Mouse (Mus musculus) heart, adult 8-10 months (tissue): ENCODE data around the gene Fam229b. TPM values are rescaled to one million over a fixed set of nuclear protein-coding genes. Genes with fewer than 3 reads are reported as not detected.

ENCODE experiments used
- DNase-seq: peaks from one replicate; pipeline ENCODE4 v3.0.0; 2022; ENCODE audit warnings: low spot score
- total RNA-seq, 4 experiments: library from RNA; stranded (reverse); gene quantifications; 2 replicates each; pipeline ENCODE4 v1.2.4; 2022

Gene Fam229b
- 10 to 100 TPM in 2 of 4 experiments, 1 to 10 TPM in 2; 6.2 to 10.7 (median 9.3) TPM for total RNA-seq

DNA sequence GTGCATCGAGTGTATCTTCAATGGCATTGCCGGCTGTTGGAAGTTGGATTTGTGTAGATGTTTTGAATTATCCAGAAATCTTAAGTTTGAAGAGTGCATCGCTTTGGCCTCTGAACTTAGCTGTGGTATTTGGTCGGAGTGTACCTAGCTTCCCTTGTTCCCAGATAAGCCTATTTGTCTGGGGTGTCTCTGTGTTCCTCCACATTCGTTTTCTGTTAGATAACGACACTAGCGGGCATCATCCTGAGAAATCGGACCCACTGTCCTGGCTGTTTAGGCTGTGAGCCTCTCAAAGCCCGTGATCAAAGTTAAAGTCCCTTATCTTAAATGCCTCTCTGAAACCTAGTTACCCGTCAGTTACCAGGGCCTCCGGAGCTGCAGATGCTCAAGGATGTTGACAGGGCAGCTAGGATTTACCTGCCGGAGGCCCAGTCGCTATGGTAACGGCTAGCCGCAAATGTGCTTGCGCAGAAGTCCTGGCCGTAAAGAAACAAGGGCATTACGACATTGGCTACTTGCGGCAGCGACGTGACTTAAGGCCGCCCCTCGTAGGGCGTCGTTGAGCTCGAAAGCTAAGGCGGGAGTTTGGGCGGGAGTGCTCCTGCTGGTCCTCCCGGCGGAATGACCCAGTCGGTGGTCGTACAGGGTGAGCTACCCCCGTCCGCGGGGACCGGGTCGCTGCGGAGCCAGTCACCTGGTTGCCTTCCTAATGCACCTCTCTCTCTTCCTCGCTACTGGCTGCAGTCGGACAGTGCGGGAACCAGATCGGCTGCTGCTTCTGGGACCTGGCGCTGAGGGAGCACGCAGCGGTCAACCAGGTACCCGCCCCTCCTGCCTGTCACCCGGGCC lies at the start of gene Fam229b, which contains the start of gene Tube1:
Gene Fam229b (minus strand): TSS at position 453 of the 849 bp plus-strand sequence.
Gene Tube1 (plus strand): TSS at position 515 of the 849 bp plus-strand sequence.
- peak; percentile 87 for DNase-seq

DNA sequence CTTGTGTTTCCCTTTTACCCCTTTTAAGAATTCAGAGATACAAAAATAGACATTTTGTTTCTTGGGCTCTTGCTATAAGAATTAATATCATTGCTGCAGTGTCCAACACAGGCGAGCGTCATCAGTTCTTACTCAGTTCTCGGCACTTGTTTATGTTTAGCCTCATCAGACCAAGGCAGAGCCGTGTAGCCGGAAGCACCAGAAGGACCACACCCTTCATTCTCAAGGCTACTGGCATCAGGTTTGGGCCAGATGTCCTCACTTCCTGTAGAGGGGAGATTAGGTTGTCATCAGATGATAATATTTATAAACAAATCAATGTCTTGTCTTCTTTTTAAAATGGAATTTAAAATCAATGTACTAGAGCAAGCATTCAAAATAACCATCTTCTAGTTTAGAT lies 43.3 kb upstream of the Fam229b start:
- DNase-seq: peak; percentile 9

DNA sequence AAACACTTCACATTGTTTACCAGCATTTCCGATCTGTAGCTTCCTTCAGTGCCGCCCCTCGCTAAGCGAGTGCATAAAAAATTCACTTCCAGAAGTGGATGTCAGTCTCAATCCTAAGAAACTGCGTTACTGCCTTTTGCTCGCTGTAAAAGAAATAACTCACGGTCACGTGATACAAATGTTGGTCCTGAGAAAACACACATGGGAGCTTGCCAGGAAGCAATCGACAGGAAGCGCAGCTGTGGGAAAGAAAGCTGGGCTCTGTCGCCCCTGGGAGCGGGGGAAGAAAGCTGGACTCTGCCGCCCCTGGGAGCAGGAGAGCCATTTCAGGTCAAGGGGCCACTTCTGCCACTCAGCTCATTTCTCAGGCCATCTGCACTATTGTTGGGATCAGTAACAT lies 39.4 kb upstream of the Fam229b start:
- DNase-seq: peak; percentile 58

DNA sequence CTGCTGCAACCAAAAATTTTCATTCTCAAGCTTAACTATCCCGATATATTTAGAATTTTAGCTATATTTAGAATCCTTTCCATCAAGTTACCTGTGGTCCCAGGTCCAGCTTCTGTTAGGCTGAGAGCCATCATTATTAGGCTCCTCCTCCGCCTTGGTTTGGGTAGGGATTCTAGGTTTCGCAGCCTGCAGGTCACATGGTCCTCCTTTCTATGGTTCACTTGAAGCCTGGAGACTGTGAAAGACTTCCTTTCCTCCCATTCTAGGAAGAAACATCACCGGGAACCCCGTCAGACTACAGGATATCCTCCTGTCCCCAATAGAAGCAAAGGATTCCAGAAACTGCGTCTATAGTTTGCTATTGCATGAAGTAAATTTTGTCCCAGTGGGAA lies 38.8 kb upstream of the Fam229b start:
- peak; percentile 39 for DNase-seq

DNA sequence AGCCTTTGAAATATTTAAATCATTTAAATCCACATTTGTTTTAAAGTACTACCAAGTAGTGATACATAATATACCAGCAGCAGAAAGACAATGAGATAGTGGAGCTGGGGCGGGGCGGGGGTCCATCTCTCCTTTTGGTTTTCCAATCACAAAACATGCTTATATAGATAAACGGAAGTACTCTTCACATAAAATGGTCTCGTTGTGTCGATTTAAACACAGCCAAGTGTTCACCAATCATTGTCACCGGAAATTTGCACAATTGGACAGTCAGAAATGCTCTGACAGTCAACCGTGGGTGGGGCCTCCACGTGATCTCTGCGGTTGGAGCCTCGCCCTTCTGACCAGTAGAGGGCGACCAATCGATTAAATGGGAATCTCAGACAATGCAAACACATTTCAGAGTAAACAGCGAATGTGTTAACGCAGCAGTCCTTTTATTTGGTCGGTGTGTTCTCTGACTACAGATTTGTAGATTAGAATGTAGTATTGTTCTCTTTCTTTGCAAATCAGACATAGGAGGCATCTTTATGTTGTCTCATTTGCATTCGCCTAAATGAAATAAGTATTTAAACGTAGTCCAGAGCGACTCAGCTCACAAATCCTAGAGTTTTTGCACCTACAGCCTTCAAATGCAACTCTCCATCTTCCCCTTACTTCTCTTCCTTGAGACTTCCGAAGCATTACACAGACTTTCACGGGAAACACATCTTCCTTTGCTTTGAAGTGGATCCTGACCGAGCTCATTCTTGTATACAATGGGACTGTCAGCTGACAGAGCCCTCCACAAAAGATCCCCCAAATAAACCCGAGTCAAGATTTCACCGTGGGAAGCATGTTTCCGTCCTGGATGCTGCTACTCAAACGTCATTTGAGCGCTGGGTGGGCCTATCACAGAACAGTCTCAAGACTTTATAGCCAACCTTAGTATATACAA lies 38.2 kb upstream of the Fam229b start:
- peak; percentile 92 for DNase-seq

DNA sequence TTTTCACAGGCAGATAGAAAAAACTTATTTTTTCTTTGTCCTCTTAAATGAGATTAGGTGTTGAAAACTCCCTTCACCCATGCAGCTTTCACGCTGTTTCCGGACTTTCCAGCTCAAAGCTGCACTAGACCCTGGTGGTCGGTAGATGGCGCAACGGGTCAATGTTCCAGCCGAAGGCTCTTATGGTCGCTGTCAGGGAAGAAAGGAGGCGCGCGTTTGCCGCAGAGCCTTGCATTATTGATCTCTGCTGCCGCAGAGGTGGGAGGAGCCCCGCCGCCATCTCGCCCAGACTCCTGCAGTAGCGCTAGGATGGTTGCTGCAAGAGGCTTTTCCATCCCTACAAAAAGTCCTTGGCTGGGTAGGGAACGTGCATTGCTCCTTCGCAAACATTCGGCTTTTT lies 37.4 kb upstream of the Fam229b start:
- DNase-seq: peak; percentile 90

DNA sequence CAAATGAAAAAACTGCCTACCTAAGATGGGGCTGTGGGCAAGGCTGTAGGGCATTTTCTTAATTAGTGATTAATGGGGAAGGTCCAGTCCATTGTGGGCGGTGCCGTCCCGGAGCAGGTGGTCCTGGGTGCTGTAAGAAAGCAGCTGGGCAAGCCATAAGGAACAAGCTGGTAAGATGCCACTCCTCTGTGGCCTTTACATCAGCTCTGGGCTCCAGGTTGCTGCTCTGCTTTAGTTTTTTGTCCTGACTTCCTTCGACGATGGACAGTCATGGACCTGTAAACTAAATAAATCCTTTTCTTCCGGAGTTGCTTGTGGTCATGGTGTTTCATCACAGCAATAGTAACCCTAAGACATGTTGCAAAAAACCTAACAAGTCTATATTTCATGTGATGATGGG lies 37.0 kb upstream of the Fam229b start:
- DNase-seq: peak; percentile 15

DNA sequence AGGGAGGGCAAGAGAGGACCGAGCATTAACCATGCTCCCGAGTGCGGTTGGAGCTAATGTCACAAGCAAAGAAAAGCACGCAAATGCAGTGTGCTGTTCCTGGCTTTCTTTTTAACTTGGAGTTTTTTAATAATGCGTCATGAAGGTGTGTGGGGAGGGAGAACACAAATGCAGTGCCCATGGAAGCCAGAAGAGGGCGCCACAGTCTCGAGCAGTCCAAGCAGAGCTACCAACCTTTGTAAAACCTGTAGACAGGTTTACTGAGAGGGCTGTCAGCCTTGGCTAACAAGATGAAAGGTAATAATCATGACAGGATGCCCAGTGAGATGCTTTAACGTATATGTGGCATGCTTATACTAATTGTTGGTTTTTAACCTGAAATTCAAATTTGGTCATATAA lies 36.5 kb upstream of the Fam229b start:
- DNase-seq: peak; percentile 50

DNA sequence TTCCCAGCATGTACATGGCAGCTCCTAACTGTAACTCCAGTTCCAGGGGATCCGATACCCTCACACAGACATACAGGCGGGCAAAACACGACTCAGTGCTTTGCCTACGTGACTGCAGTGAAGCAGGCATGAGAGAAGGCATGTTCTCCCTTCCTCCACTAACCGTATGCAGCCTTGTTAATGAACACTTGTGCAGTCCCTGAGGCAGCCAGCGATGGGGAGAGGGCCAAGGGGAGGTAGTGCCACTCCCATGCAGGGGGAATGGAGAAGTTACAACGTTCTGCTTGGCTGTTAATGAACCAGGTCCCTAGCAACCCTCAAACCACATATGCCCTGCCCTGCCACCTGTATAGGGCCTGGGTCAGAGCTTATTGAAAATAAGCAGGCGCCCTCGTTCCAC lies 35.9 kb upstream of the Fam229b start:
- no peak for DNase-seq

DNA sequence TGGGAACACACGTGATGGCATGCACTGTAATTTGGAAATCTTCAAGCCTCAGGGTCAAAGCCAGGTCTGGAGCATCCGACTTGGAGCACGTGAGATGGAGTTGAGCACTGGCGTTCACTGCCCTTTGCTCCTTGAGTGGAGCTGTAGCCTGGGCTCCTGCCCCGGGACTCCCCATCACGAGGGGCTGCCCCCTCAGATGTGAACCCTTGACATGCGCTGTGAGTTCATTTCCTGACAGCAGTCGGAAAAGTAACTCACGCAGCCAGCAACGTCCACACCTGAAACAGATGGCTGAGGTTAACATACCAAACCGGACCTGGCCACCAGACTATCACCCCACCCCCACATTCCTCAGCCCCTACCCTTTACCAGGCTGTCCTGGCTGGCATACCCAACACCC lies 33.9 kb upstream of the Fam229b start:
- DNase-seq: no peak

DNA sequence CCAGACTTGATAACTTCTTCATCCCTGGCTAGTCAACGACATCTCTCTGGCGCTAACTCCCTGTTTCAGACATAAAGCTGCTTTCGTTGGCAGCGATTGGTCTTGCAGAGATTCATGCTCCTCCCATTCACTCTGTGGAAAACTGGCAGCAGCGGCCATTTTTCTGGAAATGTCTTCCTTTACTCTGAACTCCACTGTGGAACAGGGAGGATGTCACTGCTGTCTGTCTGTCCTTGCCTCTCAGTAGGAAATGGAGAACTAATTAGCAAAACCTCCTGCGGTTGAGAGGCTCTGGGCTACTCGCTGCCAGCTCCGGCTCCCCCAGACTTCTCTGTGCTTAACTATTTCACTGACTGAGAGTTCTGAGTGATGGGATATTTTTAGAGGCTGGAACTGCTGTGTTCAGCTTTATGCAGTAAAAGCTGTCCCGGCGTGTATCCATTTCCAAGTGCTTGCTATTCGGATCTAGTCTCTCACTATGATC lies 32.0 kb upstream of the Fam229b start:
- no peak for DNase-seq

DNA sequence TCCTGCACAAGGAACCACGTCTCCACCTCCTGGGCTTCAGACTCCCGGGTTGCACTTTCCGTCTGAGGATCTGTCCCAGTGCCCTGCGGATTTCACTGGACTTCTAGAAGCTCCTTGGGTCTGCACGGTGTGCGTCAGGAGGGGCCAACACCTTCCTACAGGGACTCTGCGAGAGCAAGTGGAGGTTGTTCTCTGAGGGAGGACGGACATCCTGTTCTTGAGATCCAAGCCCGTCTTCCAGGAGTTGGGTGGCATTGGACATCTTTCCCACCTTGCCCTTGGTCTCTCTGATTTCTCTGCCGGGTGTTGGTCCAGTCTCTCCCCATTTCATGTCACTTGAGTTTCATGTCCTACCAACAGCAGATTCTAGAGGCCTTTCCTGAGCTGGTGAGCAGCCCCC lies 30.0 kb upstream of the Fam229b start, which contains the start of gene Ccn6:
Gene Ccn6 (minus strand): TSS at position 101 of the 400 bp plus-strand sequence.
- DNase-seq: no peak

DNA sequence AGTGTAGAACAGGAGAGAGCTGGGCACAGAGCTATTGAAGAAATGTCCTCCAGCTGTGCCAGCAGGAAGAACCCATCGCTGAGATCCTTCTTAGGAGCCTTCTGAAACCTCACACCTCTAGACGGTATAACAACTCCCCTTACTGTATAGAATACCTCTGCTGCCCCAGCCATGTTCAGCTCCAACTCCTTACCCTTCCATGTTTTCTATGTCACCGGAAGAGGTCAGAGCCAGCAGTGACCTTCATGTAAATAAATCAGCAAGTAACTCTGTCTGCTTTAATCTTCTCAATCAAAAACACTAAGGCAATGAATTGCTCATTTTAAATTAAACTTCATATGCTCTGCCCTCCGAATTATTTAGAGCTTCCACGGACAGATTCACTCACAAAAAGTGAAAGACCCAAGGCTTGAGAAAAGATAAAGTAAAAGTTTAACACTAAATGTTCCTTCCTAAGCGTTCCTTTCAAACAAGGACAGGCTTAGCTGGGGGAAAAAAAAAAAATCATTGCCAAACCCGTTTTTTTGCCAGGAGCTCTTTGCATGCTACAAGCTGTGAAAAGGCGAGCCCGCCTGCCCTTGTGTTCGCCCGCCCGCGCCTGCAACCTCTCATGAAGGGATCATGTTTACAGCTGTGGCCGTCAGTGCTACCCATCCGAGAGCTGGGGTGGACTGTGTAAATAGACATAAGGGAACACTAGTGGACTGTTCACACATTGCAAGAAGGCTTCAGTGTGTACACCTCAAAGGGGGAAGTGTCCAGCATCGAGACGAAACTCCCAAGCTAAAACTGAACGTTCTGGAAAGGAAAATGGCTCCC lies 29.2 kb upstream of the Fam229b start:
- DNase-seq: no peak

DNA sequence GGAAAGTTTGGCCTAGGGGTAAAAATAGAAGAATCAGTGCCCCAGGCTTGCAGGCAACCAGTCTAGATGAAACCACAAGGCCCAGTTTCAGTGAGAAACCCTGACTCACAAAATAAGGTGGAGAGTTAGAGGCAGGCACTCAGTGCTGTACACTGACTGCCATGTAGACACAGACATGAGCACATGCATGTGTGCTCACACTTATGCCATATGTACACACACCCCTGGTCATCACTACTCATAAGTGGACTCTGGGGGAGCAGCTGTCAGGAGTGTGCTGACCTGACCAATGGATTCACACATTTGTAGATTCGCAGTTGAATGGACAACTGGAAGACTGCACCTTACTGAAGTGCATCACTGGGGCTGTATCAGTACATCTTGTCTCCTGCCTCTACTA lies 27.7 kb upstream of the Fam229b start:
- no peak for DNase-seq

DNA sequence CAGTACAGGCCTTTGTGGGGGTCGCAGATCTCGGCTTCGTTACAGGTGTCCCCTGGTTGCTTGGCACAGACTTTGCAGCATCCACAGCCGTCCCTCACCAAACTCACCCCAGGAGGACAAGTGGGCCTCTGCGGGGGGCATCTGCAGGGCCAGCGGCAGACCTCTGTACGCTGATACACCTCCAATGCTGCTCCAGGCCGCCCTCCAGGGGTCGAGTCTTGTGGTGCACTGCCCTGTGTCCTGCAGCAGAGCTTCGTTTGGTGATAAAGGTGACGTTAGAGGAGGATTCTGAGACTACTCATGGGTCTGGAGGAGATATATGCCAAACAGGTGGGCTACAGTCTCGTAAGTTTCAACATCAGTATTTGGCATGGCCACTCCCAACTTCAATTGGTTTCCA lies 24.6 kb upstream of the Fam229b start:
- DNase-seq: no peak

DNA sequence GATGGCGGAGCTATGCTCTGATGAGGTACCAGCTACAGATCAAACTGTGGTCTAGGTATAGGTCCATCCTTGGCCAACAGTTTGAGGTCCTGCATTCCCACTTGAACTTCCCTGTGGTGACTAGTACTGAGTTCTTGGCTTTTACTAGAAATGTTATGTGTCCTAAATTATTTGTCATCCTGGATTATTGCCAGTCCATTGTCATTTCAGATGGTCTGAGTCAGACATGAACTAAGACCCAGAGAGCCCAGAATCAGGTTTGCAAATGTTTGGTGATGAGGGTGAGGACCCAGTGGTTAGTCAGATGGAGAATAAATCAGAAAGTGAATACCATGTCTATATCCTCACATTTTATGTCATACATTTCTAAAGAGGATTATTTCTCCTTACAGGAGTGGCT lies 23.6 kb upstream of the Fam229b start:
- DNase-seq: no peak

DNA sequence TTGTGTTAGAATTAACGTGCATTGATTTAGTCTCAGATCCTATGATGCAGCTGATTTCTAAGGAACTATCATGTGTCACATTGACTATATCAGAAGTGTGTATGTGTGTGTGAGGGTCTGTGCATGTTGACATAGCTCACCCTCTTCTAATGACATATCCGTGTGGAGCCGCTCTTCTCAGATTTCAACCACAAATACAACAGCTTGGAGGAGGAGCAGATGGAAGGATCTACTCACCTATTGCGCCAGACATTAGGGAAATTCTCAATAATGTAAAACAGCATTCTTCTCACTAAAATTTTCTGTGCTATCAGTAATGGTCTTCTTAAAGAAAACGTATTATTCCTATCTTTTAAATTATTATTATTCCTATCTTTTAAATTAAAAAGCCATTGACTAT lies 23.0 kb upstream of the Fam229b start:
- no peak for DNase-seq

DNA sequence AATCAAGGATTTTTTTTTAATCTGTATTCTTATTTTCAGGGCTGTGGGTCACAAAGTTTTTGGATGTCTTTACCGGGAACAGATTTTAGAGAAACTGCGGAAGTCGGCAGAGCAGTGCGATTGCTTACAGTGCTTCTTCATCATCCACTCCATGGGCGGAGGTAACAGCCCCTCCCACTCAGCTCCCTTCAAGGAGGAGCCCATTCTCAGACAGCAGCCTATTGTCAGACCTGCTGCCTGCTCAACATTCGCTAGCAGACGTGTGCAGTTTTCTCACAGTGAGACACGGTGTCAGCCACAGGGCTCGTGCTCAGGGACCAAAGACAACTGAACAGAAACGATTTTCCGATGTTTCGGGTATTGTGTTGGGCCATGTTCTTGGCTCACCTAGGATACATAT lies 8.5 kb upstream of the Fam229b start:
- no peak for DNase-seq

DNA sequence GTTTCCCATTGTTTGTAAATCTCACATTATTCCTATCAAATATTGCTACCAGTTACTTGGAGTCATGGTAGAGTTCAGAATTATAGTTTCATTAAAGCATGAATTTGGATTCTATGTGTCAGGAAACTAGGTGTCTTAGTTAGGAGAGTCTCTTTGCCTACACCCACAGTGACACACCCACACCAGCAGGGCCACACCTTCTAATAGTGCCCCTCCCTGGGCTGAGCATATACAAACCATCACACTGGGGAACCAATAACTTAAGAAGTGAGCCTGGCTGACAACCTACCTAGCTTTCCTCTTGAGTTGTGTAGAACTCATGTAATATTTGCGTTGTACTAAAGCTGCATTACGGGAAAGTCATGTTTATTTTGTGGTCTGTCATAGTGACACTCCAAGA lies 7.7 kb upstream of the Fam229b start:
- no peak for DNase-seq

DNA sequence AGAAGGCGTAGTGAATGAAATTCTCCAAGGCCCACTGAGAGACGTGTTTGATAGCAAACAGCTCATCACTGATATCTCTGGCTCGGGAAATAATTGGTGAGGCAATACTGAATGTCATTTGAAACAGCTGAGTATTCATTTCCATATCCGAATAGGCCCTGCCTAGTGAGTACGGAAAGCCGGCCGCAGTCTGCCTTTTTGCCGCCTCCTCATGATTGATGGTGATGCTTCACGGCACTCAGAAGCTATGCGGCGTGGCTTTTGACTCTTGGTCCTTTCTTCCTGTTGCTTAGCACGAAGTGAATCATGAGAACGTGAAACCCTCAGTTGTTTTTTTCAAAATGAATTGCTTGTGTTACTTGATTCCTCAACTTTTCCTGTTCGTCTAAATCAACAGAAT lies 7.1 kb upstream of the Fam229b start:
- DNase-seq: no peak

DNA sequence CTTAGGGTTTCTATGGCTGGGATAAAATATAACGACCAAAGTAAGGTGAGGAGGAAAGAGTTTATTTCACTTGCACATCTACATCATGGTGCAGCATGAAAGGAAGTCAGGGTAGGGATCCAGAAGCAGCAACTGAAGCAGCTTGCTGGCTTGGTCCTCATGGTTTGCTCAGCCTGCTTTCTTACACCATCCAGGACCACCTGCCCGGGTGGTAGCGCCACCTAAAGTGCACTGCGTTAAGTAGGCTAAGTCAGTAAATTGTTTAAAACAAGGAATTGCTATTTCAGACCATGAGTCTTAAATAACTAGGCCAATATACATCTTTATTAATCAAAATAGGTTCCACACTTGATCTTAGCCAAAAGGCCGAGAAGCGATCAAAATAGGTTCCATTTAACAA lies 5.0 kb upstream of the Fam229b start:
- no peak for DNase-seq
